Mouse (Mus musculus): ENCODE measurements at regions not wholly inside any gene's neighbourhood (a gene's known extent, or its start where the extent isn't known, plus 50 kb on each side); places are given as distances from the start of the nearest gene placed in this dataset.

DNA sequence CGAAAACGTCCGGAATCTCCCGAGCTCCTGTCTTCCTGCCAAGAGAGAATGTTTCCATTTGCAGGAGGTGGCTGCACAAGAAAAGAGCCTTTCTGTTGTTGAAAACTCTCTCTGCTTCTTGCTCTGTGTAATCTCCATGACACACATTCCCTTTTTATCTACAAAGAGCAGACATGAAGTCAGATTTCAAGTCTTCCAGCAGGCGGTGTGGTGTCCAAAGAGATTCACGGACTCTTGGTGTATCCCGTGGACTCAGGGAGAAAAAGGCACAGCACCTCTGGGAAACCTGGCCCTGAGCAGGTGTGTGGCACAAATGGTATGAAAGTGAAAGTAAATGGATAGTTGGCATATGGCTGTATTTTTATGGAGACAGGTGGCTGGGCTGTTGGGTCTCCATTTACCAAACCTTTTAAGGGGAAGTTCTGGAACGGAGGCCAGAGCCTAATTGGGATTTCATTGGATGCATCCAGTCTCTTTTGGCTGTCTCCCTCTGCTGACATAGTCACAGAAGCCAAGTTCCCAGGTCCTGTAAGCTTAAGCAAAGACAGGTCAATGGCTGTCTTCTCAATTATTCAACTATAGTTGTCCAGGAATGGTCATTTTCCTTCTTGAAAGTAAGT lies 549.4 kb upstream of the Cdh5 start:
- TF ChIP-seq EP300 (IDR thresholded peaks at IDR 0.05; ENCODE audit: insufficient read depth, low read depth, low read length): no peak
- 0 out of 2 replicates have a peak, but pooled peaks have one; percentile 11 for TF ChIP-seq CTCF (IDR thresholded peaks at IDR 0.05)

Measured in heart, adult 2 months (tissue).